Mouse (Mus musculus): ENCODE data around the gene Plscr1.

- TF ChIP-seq CHD2 (IDR thresholded peaks at IDR 0.05; ENCODE audit: low read depth, low read length) (no peak), ZC3H11A (IDR thresholded peaks at IDR 0.05; ENCODE audit: borderline replicate concordance, low read depth, low read length) (no peak), ZNF384 (IDR thresholded peaks at IDR 0.05; ENCODE audit: low read depth, low read length) (no peak), HCFC1 (IDR thresholded peaks at IDR 0.05; ENCODE audit: borderline replicate concordance, insufficient read depth, low read length) (no peak), MAFK (IDR thresholded peaks at IDR 0.05; ENCODE audit: insufficient read depth, low read depth, low read length) (no peak)
Observed at GRCm38 (mm10) chr9:92272650-92273049, 23.1 kb downstream of the Plscr1 start.
